Mouse (Mus musculus): ENCODE measurements around the gene Cd248. TPM values are rescaled to one million over a fixed set of nuclear protein-coding genes. Genes with fewer than 3 reads are reported as not detected.

Gene Cd248
- total and polyA plus RNA-seq, 3 experiments = 9.3 to 18.1 (median 12.2) TPM

DNA sequence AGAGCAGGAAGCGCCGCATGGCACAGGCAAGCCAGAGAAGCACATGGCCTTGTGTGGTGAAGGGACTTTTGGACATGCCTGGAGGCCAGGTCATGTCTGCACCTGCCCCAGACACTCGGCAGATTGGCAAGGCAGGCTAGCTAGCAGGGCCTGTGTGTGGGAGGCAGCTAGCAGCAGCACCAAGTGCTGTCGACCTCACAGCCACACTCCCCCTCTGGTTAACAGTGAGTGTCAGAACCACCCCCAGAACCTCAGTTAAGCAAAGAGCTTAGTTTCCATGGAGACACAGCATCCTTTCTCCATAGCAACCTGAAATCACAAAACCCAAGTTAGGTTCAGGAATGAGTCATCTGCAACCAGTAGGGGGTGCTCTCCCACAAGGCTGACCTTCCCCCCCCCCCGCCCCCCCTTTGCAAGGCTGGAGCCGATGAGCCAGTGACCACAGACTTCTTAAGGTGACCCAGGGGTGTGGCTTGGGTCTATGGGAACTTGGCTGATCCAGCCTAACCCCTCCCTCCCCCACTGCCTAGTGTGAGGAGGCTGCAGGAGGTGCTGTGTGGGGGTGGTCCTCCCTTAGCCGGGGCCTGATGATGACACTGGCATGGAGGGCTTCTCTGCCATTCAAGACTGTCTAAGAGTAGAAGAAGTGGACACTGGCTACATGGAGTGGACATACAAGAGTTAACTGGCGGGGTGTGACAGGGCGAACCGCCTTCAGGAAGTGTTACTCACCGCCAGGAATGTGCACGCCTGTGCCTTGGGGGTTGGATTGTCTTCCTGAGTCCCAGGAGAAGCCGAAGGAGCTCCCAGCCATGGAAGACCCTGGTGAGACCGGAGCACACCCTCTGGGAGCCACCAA lies 17.6 kb upstream of the Cd248 start, which contains the start of gene Rin1:
Gene Rin1, plus strand, starts transcription at position 435 of the 859 bp plus-strand sequence.
- Histone ChIP-seq H3K4me3 (peak within 1 kb of the TSS; percentile 46), H3K36me3 (ENCODE audit: control insufficient read depth, insufficient read depth, low read length) (no peaks in the 10 kb centered on the region), H3K27ac (peak within 1 kb of the TSS; percentile 67), H3K79me2 (replicated peaks; ENCODE audit: control insufficient read depth, insufficient read depth, low read length) (no peaks in the 10 kb centered on the region), H3K4me1 (ENCODE audit: control insufficient read depth, insufficient read depth, low read length) (peaks cover 4% of the 10 kb centered on the region), H3K27me3 (ENCODE audit: control insufficient read depth, insufficient read depth, low read length) (no peaks in the 10 kb centered on the region), H3K9ac (ENCODE audit: low read depth, low read length) (peak within 1 kb of the TSS; percentile 56)
- 21% methylated on average over 14 of the region's 14 CpGs for WGBS
- TF ChIP-seq EP300 (IDR thresholded peaks at IDR 0.05; ENCODE audit: insufficient read depth, low read depth, low read length) (no peak), CTCF (IDR thresholded peaks at IDR 0.05) (peak; percentile 82), POLR2A (IDR thresholded peaks at IDR 0.05; ENCODE audit: insufficient read depth, low read depth, low read length) (peak; percentile 57)
- peak; percentile 68 to 76 for DNase-seq
- intact Hi-C loops (cut with DNase I) = loop anchor here (1.0 kb wide), 1 partner anchor 23 kb away; no protein-coding TSS in a partner anchor

DNA sequence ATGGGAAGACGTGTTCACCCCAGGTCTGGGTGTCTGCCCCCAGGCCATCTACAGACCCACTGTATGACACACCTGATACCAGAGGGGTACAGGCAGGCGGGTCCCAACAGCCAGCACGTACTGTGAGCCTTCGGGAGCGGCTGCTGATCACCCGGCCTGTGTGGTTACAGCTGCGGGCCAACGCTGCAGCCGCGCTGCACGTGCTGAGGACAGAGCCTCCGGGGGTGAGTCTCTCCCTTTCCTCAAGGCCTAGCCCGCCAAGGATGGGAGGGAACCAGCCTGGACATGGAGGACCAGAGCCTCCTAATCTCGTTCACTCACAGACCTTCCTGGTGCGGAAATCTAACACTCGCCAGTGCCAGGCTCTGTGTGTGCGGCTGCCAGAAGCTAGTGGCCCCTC lies 16.8 kb upstream of the Cd248 start:
- Histone ChIP-seq H3K27me3 (ENCODE audit: control insufficient read depth, insufficient read depth, low read length) (no peaks in the 10 kb centered on the region), H3K36me3 (ENCODE audit: control insufficient read depth, insufficient read depth, low read length) (no peaks in the 10 kb centered on the region), H3K9ac (ENCODE audit: low read depth, low read length) (peak overlapping the region; percentile 56), H3K4me3 (peak overlapping the region; percentile 46), H3K4me1 (ENCODE audit: control insufficient read depth, insufficient read depth, low read length) (peaks cover 4% of the 10 kb centered on the region), H3K27ac (peak overlapping the region; percentile 67), H3K79me2 (replicated peaks; ENCODE audit: control insufficient read depth, insufficient read depth, low read length) (no peaks in the 10 kb centered on the region)
- no peak for TF ChIP-seq POLR2A (IDR thresholded peaks at IDR 0.05; ENCODE audit: insufficient read depth, low read depth, low read length)
- no peak for TF ChIP-seq EP300 (IDR thresholded peaks at IDR 0.05; ENCODE audit: insufficient read depth, low read depth, low read length)
- TF ChIP-seq CTCF (IDR thresholded peaks at IDR 0.05) = no peak
- intact Hi-C loops (cut with DNase I) = no loop called here
- 16% methylated on average over 17 of the region's 17 CpGs for WGBS
- peak in 1 of 2 experiments; percentile 50 for DNase-seq

DNA sequence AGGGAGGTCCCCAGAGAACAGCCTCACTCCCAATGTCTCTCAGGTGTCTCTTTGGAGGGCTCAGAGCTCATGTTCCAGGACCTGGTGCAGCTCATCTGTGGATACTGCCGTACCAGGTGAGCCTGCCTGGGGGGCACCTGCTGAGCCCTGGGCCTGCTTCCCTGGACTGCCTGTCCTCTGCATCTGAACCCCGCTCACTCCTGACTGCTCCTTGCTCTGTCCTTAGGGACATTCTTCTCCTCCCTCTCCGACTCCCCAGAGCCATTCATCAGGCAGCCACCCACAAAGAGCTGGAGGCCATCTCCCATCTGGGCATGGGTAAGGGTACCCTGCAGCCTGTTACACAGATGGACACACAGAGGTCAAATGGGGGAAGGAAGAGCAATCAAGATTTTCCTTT lies 16.4 kb upstream of the Cd248 start:
- Histone ChIP-seq H3K4me3 (peak overlapping the region; percentile 46; the same call in 1 of the 2 replicates), H3K36me3 (ENCODE audit: control insufficient read depth, insufficient read depth, low read length) (no peaks in the 10 kb centered on the region), H3K4me1 (ENCODE audit: control insufficient read depth, insufficient read depth, low read length) (peaks cover 4% of the 10 kb centered on the region), H3K79me2 (replicated peaks; ENCODE audit: control insufficient read depth, insufficient read depth, low read length) (no peaks in the 10 kb centered on the region), H3K9ac (ENCODE audit: low read depth, low read length) (no peak overlapping the region), H3K27ac (no peak overlapping the region; the same call in 1 of the 2 replicates), H3K27me3 (ENCODE audit: control insufficient read depth, insufficient read depth, low read length) (no peaks in the 10 kb centered on the region)
- no peak for DNase-seq
- WGBS = 64% methylated on average over 3 of the region's 3 CpGs
- intact Hi-C loops (cut with DNase I) = no loop called here
- TF ChIP-seq CTCF (IDR thresholded peaks at IDR 0.05) = no peak
- no peak for TF ChIP-seq POLR2A (IDR thresholded peaks at IDR 0.05; ENCODE audit: insufficient read depth, low read depth, low read length)

DNA sequence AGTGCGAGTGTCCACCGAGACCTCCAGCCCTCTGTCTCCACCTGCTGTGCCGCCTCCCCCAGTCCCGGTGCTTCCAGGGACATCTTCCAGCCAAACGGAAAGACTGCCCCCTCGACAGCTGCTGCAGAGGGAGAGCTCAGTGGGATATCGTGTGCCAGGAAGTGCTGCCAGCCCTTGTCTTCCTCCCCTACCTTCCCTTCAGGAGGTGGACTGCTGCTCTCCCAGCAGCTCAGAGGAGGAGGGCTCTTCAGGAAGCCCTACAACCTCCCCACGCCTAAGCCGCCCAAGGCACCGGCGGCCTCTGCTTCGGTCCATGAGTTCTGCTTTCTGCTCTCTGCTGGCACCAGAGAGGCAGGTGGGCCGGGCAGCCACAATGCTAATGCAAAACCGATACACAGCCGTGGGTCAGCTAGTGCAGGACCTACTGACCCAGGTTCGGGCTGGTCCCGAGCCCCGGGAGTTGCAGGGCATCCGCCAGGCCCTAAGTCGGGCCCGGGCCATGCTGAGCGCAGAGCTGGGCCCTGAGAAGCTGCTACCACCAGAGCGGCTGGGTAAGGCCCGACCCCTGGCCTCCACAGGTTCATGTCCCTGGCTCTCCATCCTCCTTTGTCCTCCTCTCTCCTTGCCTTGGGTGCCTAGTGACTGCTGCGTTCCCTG lies 15.6 kb upstream of the Cd248 start:
- intact Hi-C loops (cut with DNase I) = no loop called here
- no peaks in the 10 kb centered on the region for H3K27me3 ChIP-seq (ENCODE audit: control insufficient read depth, insufficient read depth, low read length)
- 49% methylated on average over 25 of the region's 25 CpGs for WGBS

DNA sequence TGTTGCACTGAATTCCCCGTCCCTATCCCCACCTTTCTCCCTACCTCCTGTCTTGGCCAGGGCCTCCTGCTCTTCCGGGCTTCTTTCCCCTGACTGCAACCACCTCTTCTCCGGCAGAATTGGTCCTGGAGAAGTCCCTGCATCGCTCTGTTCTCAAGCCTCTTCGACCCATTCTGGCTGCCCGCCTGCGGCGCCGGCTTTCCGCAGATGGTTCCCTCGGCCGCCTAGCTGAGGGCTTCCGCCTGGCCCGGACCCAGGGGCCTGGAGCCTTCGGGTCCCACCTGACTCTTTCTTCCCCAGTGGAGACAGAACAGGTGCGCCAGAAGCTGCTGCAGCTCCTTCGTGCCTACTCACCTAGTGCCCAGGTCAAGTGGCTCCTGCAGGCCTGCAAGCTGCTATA lies 15.0 kb upstream of the Cd248 start:
- no peak for TF ChIP-seq CTCF (IDR thresholded peaks at IDR 0.05)
- TF ChIP-seq EP300 (IDR thresholded peaks at IDR 0.05; ENCODE audit: insufficient read depth, low read depth, low read length) = no peak
- no peak for TF ChIP-seq POLR2A (IDR thresholded peaks at IDR 0.05; ENCODE audit: insufficient read depth, low read depth, low read length)
- 80% methylated on average over 17 of the region's 17 CpGs for whole genome bisulfite sequencing
- no peak for DNase-seq
- H3K9ac ChIP-seq (ENCODE audit: low read depth, low read length) = no peak overlapping the region
- H3K36me3 ChIP-seq (ENCODE audit: control insufficient read depth, insufficient read depth, low read length) = no peaks in the 10 kb centered on the region
- H3K4me3 ChIP-seq = no peak overlapping the region
- intact Hi-C loops (cut with DNase I) = no loop called here
- peaks cover 7% of the 10 kb centered on the region for H3K4me1 ChIP-seq (ENCODE audit: control insufficient read depth, insufficient read depth, low read length)
- no peaks in the 10 kb centered on the region for H3K27me3 ChIP-seq (ENCODE audit: control insufficient read depth, insufficient read depth, low read length)
- H3K27ac ChIP-seq = no peak overlapping the region
- no peaks in the 10 kb centered on the region for H3K79me2 ChIP-seq (replicated peaks; ENCODE audit: control insufficient read depth, insufficient read depth, low read length)

More for the DNA sequence above, 15.6 kb upstream of the Cd248 start:
- Histone ChIP-seq H3K36me3 (ENCODE audit: control insufficient read depth, insufficient read depth, low read length) (no peaks in the 10 kb centered on the region), H3K4me3 (no peak overlapping the region), H3K4me1 (ENCODE audit: control insufficient read depth, insufficient read depth, low read length) (peaks cover 4% of the 10 kb centered on the region), H3K79me2 (replicated peaks; ENCODE audit: control insufficient read depth, insufficient read depth, low read length) (no peaks in the 10 kb centered on the region), H3K27ac (no peak overlapping the region), H3K9ac (ENCODE audit: low read depth, low read length) (no peak overlapping the region)
- no peak for TF ChIP-seq CTCF (IDR thresholded peaks at IDR 0.05)
- TF ChIP-seq EP300 (IDR thresholded peaks at IDR 0.05; ENCODE audit: insufficient read depth, low read depth, low read length) = no peak
- DNase-seq = no peak

DNA sequence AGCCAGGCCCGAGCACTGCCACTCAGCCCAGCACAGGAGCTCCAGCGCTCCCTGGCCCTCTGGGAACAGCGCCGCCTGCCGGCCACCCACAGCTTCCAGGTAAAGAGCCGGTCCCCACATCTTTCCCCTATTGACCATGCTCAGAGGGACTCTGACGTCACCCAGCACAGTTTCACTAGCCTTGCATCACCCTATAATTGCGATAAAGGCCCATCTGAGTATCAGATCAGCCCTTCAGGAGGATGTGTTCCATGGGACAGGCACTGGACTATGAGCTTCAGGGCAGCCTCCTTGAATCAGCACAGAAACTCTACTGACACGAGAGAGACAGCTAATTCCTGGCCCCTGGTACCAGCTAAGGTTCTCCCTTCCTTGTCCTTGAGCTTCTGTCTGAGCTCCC lies 14.0 kb upstream of the Cd248 start:
- intact Hi-C loops (cut with DNase I) = no loop called here
- H3K4me1 ChIP-seq (ENCODE audit: control insufficient read depth, insufficient read depth, low read length) = peaks cover 11% of the 10 kb centered on the region
- H3K27ac ChIP-seq = no peak overlapping the region
- 49% methylated on average over 9 of the region's 9 CpGs for WGBS
- no peaks in the 10 kb centered on the region for H3K27me3 ChIP-seq (ENCODE audit: control insufficient read depth, insufficient read depth, low read length)
- H3K9ac ChIP-seq (ENCODE audit: low read depth, low read length) = no peak overlapping the region
- H3K79me2 ChIP-seq (replicated peaks; ENCODE audit: control insufficient read depth, insufficient read depth, low read length) = no peaks in the 10 kb centered on the region
- no peak overlapping the region for H3K4me3 ChIP-seq
- DNase-seq = peak in 1 of 2 experiments; percentile 53
- H3K36me3 ChIP-seq (ENCODE audit: control insufficient read depth, insufficient read depth, low read length) = no peaks in the 10 kb centered on the region
- TF ChIP-seq EP300 (IDR thresholded peaks at IDR 0.05; ENCODE audit: insufficient read depth, low read depth, low read length) = no peak
- TF ChIP-seq CTCF (IDR thresholded peaks at IDR 0.05) = peak; percentile 79

All from heart, adult 2 months (tissue).